Mouse (Mus musculus): ENCODE results near the gene Ubtd1. TPM values are rescaled to one million over a fixed set of nuclear protein-coding genes. Genes with fewer than 3 reads are reported as not detected.

Gene Ubtd1
- polyA plus RNA-seq, 1 experiment from 2014 or later = 6.9 TPM

GRCm38 (mm10) chr19:42014231-42014825, 32.8 kb downstream of the Ubtd1 start:
- Histone ChIP-seq H3K9me3 (ENCODE audit: control insufficient read depth, low read length) (no peaks in the 10 kb centered on the region), H3K27me3 (ENCODE audit: control insufficient read depth, insufficient read depth, low read length) (no peaks in the 10 kb centered on the region), H3K36me3 (ENCODE audit: control insufficient read depth, insufficient read depth, low read length) (no peaks in the 10 kb centered on the region), H3K4me3 (ENCODE audit: low read depth, low read length) (no peak overlapping the region), H3K4me2 (no peak overlapping the region), H3K9ac (ENCODE audit: low read length) (no peak overlapping the region), H3K4me1 (ENCODE audit: control insufficient read depth, insufficient read depth, low read length) (peaks cover 2% of the 10 kb centered on the region; the same call in 1 of the 2 replicates), H3K27ac (ENCODE audit: low read depth, low read length) (no peak overlapping the region)
- DNase-seq (ENCODE audit: low spot score, missing footprints) (peak; percentile 12), ATAC-seq (ENCODE audit: low FRiP score) (no peak)
- 68% methylated on average over 3 of the region's 3 CpGs for WGBS

- H3K9me3 ChIP-seq (ENCODE audit: control insufficient read depth, low read length) = no peaks in the 10 kb centered on the region
- H3K9ac ChIP-seq (ENCODE audit: low read length) = no peak overlapping the region
- H3K4me1 ChIP-seq (ENCODE audit: control insufficient read depth, insufficient read depth, low read length) = peaks cover 2% of the 10 kb centered on the region; the same call in 1 of the 2 replicates
- H3K27me3 ChIP-seq (ENCODE audit: control insufficient read depth, insufficient read depth, low read length) = no peaks in the 10 kb centered on the region
- no peaks in the 10 kb centered on the region for H3K36me3 ChIP-seq (ENCODE audit: control insufficient read depth, insufficient read depth, low read length)
- H3K4me3 ChIP-seq (ENCODE audit: low read depth, low read length) = no peak overlapping the region
- no peak overlapping the region for H3K27ac ChIP-seq (ENCODE audit: low read depth, low read length)
- 75% methylated on average over 6 of the region's 6 CpGs for WGBS
- ATAC-seq (ENCODE audit: low FRiP score) (no peak), DNase-seq (ENCODE audit: low spot score, missing footprints) (peak; percentile 64)
- no peak overlapping the region for H3K4me2 ChIP-seq
Observed at GRCm38 (mm10) chr19:42015001-42015400, 33.4 kb downstream of the Ubtd1 start.

GRCm38 (mm10) chr19:42016251-42016650, 34.7 kb downstream of the Ubtd1 start:
- DNase-seq (ENCODE audit: low spot score, missing footprints) (no peak), ATAC-seq (ENCODE audit: low FRiP score) (no peak)
- Histone ChIP-seq H3K4me3 (ENCODE audit: low read depth, low read length) (no peak overlapping the region), H3K9ac (ENCODE audit: low read length) (no peak overlapping the region), H3K4me1 (ENCODE audit: control insufficient read depth, insufficient read depth, low read length) (peaks cover 2% of the 10 kb centered on the region; the same call in 1 of the 2 replicates), H3K27ac (ENCODE audit: low read depth, low read length) (no peak overlapping the region), H3K9me3 (ENCODE audit: control insufficient read depth, low read length) (no peaks in the 10 kb centered on the region), H3K27me3 (ENCODE audit: control insufficient read depth, insufficient read depth, low read length) (no peaks in the 10 kb centered on the region), H3K4me2 (no peak overlapping the region), H3K36me3 (ENCODE audit: control insufficient read depth, insufficient read depth, low read length) (no peaks in the 10 kb centered on the region)
- 75% methylated on average over 4 of the region's 4 CpGs for WGBS

GRCm38 (mm10) chr19:42016840-42017239, 35.3 kb downstream of the Ubtd1 start:
- H3K9ac ChIP-seq (ENCODE audit: low read length) = no peak overlapping the region
- ATAC-seq (ENCODE audit: low FRiP score) (no peak), DNase-seq (ENCODE audit: low spot score, missing footprints) (peak; percentile 83)
- no peaks in the 10 kb centered on the region for H3K27me3 ChIP-seq (ENCODE audit: control insufficient read depth, insufficient read depth, low read length)
- H3K9me3 ChIP-seq (ENCODE audit: control insufficient read depth, low read length) = no peaks in the 10 kb centered on the region
- no peak overlapping the region for H3K4me2 ChIP-seq
- no peak overlapping the region for H3K4me3 ChIP-seq (ENCODE audit: low read depth, low read length)
- 63% methylated on average over 5 of the region's 5 CpGs for WGBS
- no peak overlapping the region for H3K27ac ChIP-seq (ENCODE audit: low read depth, low read length)
- peaks cover 4% of the 10 kb centered on the region for H3K4me1 ChIP-seq (ENCODE audit: control insufficient read depth, insufficient read depth, low read length)
- H3K36me3 ChIP-seq (ENCODE audit: control insufficient read depth, insufficient read depth, low read length) = no peaks in the 10 kb centered on the region

GRCm38 (mm10) chr19:42017399-42018247, 36.1 kb downstream of the Ubtd1 start:
- Histone ChIP-seq H3K36me3 (ENCODE audit: control insufficient read depth, insufficient read depth, low read length) (no peaks in the 10 kb centered on the region), H3K27ac (ENCODE audit: low read depth, low read length) (no peak overlapping the region)

GRCm38 (mm10) chr19:42019011-42019522, 37.5 kb downstream of the Ubtd1 start:
- Histone ChIP-seq H3K4me3 (ENCODE audit: low read depth, low read length) (no peak overlapping the region), H3K27me3 (ENCODE audit: control insufficient read depth, insufficient read depth, low read length) (no peaks in the 10 kb centered on the region), H3K36me3 (ENCODE audit: control insufficient read depth, insufficient read depth, low read length) (no peaks in the 10 kb centered on the region), H3K9me3 (ENCODE audit: control insufficient read depth, low read length) (no peaks in the 10 kb centered on the region), H3K27ac (ENCODE audit: low read depth, low read length) (no peak overlapping the region), H3K4me1 (ENCODE audit: control insufficient read depth, insufficient read depth, low read length) (peaks cover 6% of the 10 kb centered on the region), H3K4me2 (no peak overlapping the region), H3K9ac (ENCODE audit: low read length) (no peak overlapping the region)
- ATAC-seq (ENCODE audit: low FRiP score) = no peak
- WGBS = 39% methylated on average over 4 of the region's 4 CpGs
- peak; percentile 83 for DNase-seq (ENCODE audit: low spot score, missing footprints)

More at GRCm38 (mm10) chr19:42017399-42018247, 36.1 kb downstream of the Ubtd1 start:
- Histone ChIP-seq H3K4me2 (no peak overlapping the region), H3K27me3 (ENCODE audit: control insufficient read depth, insufficient read depth, low read length) (no peaks in the 10 kb centered on the region), H3K4me1 (ENCODE audit: control insufficient read depth, insufficient read depth, low read length) (peaks cover 6% of the 10 kb centered on the region), H3K9ac (ENCODE audit: low read length) (no peak overlapping the region), H3K9me3 (ENCODE audit: control insufficient read depth, low read length) (no peaks in the 10 kb centered on the region), H3K4me3 (ENCODE audit: low read depth, low read length) (no peak overlapping the region)
- ATAC-seq (ENCODE audit: low FRiP score) (no peak), DNase-seq (ENCODE audit: low spot score, missing footprints) (peak; percentile 76)
- WGBS = 77% methylated on average over 8 of the region's 8 CpGs

GRCm38 (mm10) chr19:42021681-42022541, 40.3 kb downstream of the Ubtd1 start:
- H3K9me3 ChIP-seq (ENCODE audit: control insufficient read depth, low read length) = no peaks in the 10 kb centered on the region
- DNase-seq (ENCODE audit: low spot score, missing footprints) = peak; percentile 73
- WGBS = 57% methylated on average over 10 of the region's 10 CpGs
- no peaks in the 10 kb centered on the region for H3K27me3 ChIP-seq (ENCODE audit: control insufficient read depth, insufficient read depth, low read length)
- H3K4me2 ChIP-seq = no peak overlapping the region
- no peak for ATAC-seq (ENCODE audit: low FRiP score)
- no peak overlapping the region for H3K4me3 ChIP-seq (ENCODE audit: low read depth, low read length)
- H3K27ac ChIP-seq (ENCODE audit: low read depth, low read length) = no peak overlapping the region
- H3K4me1 ChIP-seq (ENCODE audit: control insufficient read depth, insufficient read depth, low read length) = peaks cover 4% of the 10 kb centered on the region
- H3K36me3 ChIP-seq (ENCODE audit: control insufficient read depth, insufficient read depth, low read length) = no peaks in the 10 kb centered on the region
- no peak overlapping the region for H3K9ac ChIP-seq (ENCODE audit: low read length)

GRCm38 (mm10) chr19:42022542-42022848, 40.9 kb downstream of the Ubtd1 start:
- Histone ChIP-seq H3K27ac (ENCODE audit: low read depth, low read length) (no peak overlapping the region), H3K36me3 (ENCODE audit: control insufficient read depth, insufficient read depth, low read length) (no peaks in the 10 kb centered on the region), H3K27me3 (ENCODE audit: control insufficient read depth, insufficient read depth, low read length) (no peaks in the 10 kb centered on the region), H3K9me3 (ENCODE audit: control insufficient read depth, low read length) (no peaks in the 10 kb centered on the region), H3K9ac (ENCODE audit: low read length) (no peak overlapping the region), H3K4me1 (ENCODE audit: control insufficient read depth, insufficient read depth, low read length) (peaks cover 4% of the 10 kb centered on the region), H3K4me3 (ENCODE audit: low read depth, low read length) (no peak overlapping the region), H3K4me2 (no peak overlapping the region)
- DNase-seq (ENCODE audit: low spot score, missing footprints) (peak; percentile 69), ATAC-seq (ENCODE audit: low FRiP score) (no peak)
- WGBS = 74% methylated on average over 2 of the region's 2 CpGs
